ENCODE assay signal across 12 mouse cellular contexts in genomic region chr19:16367218-16367617, GRCm38 (mm10).
DNase-seq lines count a peak whose midpoint lies in the region; ATAC-seq lines count a peak whose summit lies in the region.
"Had no signal": no experiment of that assay in that cellular context is flagged by ENCODE, and none has a peak within 500 bp of the region (broad histone marks: within the 10 kb centered on the region; RNA-seq: fewer than 3 reads in every experiment).

No protein-coding gene starts in this region.

- no peak overlapping the region for H3K4me2 ChIP-seq in hindbrain, embryonic 13.5 days
- no peak overlapping the region for H3K4me2 ChIP-seq in forebrain, embryonic 13.5 days
- H3K4me2 ChIP-seq in lung, embryonic 16.5 days (ENCODE audit: low read depth, low read length): no peak overlapping the region
- H3K4me2 ChIP-seq: heart, embryonic 13.5 days had no signal

- H3K9ac ChIP-seq in hindbrain, embryonic 13.5 days: no peak overlapping the region
- no peak overlapping the region for H3K9ac ChIP-seq in forebrain, embryonic 13.5 days
- no peak overlapping the region for H3K9ac ChIP-seq in lung, embryonic 16.5 days (ENCODE audit: low read length)
- H3K9ac ChIP-seq: heart, embryonic 13.5 days had no signal

- peak overlapping the region; percentile 61 for H3K27ac ChIP-seq in hindbrain, embryonic 13.5 days
- H3K27ac ChIP-seq in hindbrain, embryonic 10.5 days: no peak overlapping the region
- H3K27ac ChIP-seq in forebrain, embryonic 13.5 days: no peak overlapping the region; the same call in 1 of the 2 replicates
- no peak overlapping the region for H3K27ac ChIP-seq in lung, embryonic 16.5 days (ENCODE audit: low read length)
- H3K27ac ChIP-seq: macrophage had no signal

- WGBS in hindbrain, embryonic 13.5 days: 53% methylated on average over 10 of the region's 10 CpGs
- 88% methylated on average over 10 of the region's 10 CpGs for WGBS in hindbrain, embryonic 10.5 days
- 43% methylated on average over 10 of the region's 10 CpGs for WGBS in forebrain, embryonic 13.5 days
- 72% methylated on average over 10 of the region's 10 CpGs for WGBS in lung, embryonic 16.5 days

- ATAC-seq in hindbrain, embryonic 13.5 days (ENCODE audit: low FRiP score): no peak; the same call in 1 of the 2 replicates
- peak; percentile 67 for ATAC-seq in forebrain, embryonic 13.5 days
- ATAC-seq in lung, embryonic 16.5 days (ENCODE audit: low read depth): peak; percentile 70
- no peak for ATAC-seq in CD4-positive, CD25-positive, alpha-beta regulatory T cell, adult 4 months

- H3K4me3 ChIP-seq in hindbrain, embryonic 13.5 days: no peak overlapping the region
- no peak overlapping the region for H3K4me3 ChIP-seq in hindbrain, embryonic 10.5 days
- no peak overlapping the region for H3K4me3 ChIP-seq in forebrain, embryonic 13.5 days
- H3K4me3 ChIP-seq in lung, embryonic 16.5 days (ENCODE audit: low read length): no peak overlapping the region
- H3K4me3 ChIP-seq: heart, embryonic 13.5 days had no signal

- peaks cover 36% of the 10 kb centered on the region for H3K4me1 ChIP-seq in hindbrain, embryonic 13.5 days (replicated peaks)
- peaks cover 14% of the 10 kb centered on the region for H3K4me1 ChIP-seq in hindbrain, embryonic 10.5 days (replicated peaks)
- H3K4me1 ChIP-seq in forebrain, embryonic 13.5 days: peaks cover 36% of the 10 kb centered on the region
- H3K4me1 ChIP-seq in lung, embryonic 16.5 days (replicated peaks; ENCODE audit: control insufficient read depth, insufficient read depth, low read length): peaks cover 4% of the 10 kb centered on the region

- no peaks in the 10 kb centered on the region for H3K9me3 ChIP-seq in hindbrain, embryonic 13.5 days
- H3K9me3 ChIP-seq in hindbrain, embryonic 10.5 days: no peaks in the 10 kb centered on the region
- H3K9me3 ChIP-seq in forebrain, embryonic 13.5 days (replicated peaks): no peaks in the 10 kb centered on the region
- no peaks in the 10 kb centered on the region for H3K9me3 ChIP-seq in lung, embryonic 16.5 days (ENCODE audit: control insufficient read depth, low read length)
- H3K9me3 ChIP-seq: heart, embryonic 13.5 days had no signal

- DNase-seq in hindbrain, embryonic 10.5 days (ENCODE audit: low spot score): no peak
- peak; percentile 72 for DNase-seq in Muller cell, postnatal 12 days (ENCODE audit: inconsistent ontology term)
- DNase-seq in kidney, adult 11 months: no peak
- no peak for DNase-seq in thymus, postnatal 14 days
- DNase-seq: kidney, postnatal 10 days had no signal

- H3K36me3 ChIP-seq in hindbrain, embryonic 13.5 days: no peaks in the 10 kb centered on the region
- 0 out of 2 replicates have a peak, but pooled peaks cover 12% of the 10 kb centered on the region for H3K36me3 ChIP-seq in hindbrain, embryonic 10.5 days
- H3K36me3 ChIP-seq in forebrain, embryonic 13.5 days (ENCODE audit: poor library complexity, severe bottlenecking): peaks cover 8% of the 10 kb centered on the region; the same call in 1 of the 2 replicates
- no peaks in the 10 kb centered on the region; the same call in 1 of the 2 replicates for H3K36me3 ChIP-seq in lung, embryonic 16.5 days (ENCODE audit: control insufficient read depth, insufficient read depth, low read length)

- H3K27me3 ChIP-seq in hindbrain, embryonic 13.5 days: no peaks in the 10 kb centered on the region
- no peaks in the 10 kb centered on the region for H3K27me3 ChIP-seq in hindbrain, embryonic 10.5 days (ENCODE audit: insufficient read depth, poor library complexity, severe bottlenecking)
- H3K27me3 ChIP-seq in forebrain, embryonic 13.5 days: no peaks in the 10 kb centered on the region
- H3K27me3 ChIP-seq in lung, embryonic 16.5 days (ENCODE audit: control insufficient read depth, insufficient read depth, low read depth, low read length): no peaks in the 10 kb centered on the region
- H3K27me3 ChIP-seq: CH12.LX; heart, embryonic 13.5 days had no signal

Comparison
In these comparisons a context has a peak if more than half of its experiments do, and no peak if none do; other contexts are left out.
1. ATAC-seq: peak in forebrain, embryonic 13.5 days (single experiment) and lung, embryonic 16.5 days (single experiment); none in hindbrain, embryonic 13.5 days (single experiment) and CD4-positive, CD25-positive, alpha-beta regulatory T cell, adult 4 months (single experiment).